Mouse (Mus musculus) CD4-positive naive resting alpha-beta T cell, adult 57 days (primary cell): Measurements from ENCODE around the gene Acot4. TPM values are rescaled to one million over a fixed set of nuclear protein-coding genes. Genes with fewer than 3 reads are reported as not detected.

Experiments
- total RNA-seq: library from RNA; stranded (reverse); gene quantifications from one replicate; pipeline ENCODE4 v1.2.4, GENCODE M21; 2023

Acot4 gene
- total RNA-seq: 0.12 TPM

GRCm38 (mm10) chr12:84038241-84038640 is at the start of gene Acot4:
Acot4 (plus strand) TSS chr12:84038379.

GRCm38 (mm10) chr12:84009171-84009965 is 28.8 kb upstream of the Acot4 start, which contains the start of gene Acot1:
Acot1 (plus strand) TSS chr12:84009490.

GRCm38 (mm10) chr12:84038691-84039111 is 522 bp downstream of the Acot4 start, which contains the start of gene Gm49366:
Gm49366 (plus strand) TSS chr12:84038935.

GRCm38 (mm10) chr12:84051937-84052474 is 13.8 kb downstream of the Acot4 start, which contains the start of gene Acot3:
Acot3 (plus strand) TSS chr12:84052144.

GRCm38 (mm10) chr12:84068986-84069385 is 30.8 kb downstream of the Acot4 start, which contains the start of gene Acot5:
Acot5 (plus strand) TSS chr12:84069325.

Other genes with a start within 250 kb of the Acot4 start
- gene Numb, start 116.4 kb upstream of the Acot4 start, total RNA-seq: 72.2 TPM
- 25.4 TPM for gene Riox1, start 87.8 kb upstream of the Acot4 start, total RNA-seq
- not detected for gene Heatr4, start 53.5 kb upstream of the Acot4 start, total RNA-seq
- gene Acot2, start 50.5 kb upstream of the Acot4 start, total RNA-seq: 90.3 TPM
- 6.3 TPM for gene Acot1, start 28.9 kb upstream of the Acot4 start, total RNA-seq
- not detected for gene Gm49366, start 556 bp downstream of the Acot4 start, total RNA-seq
- gene Acot3, start 13.8 kb downstream of the Acot4 start, total RNA-seq: not detected
- not detected for gene Acot5, start 30.9 kb downstream of the Acot4 start, total RNA-seq
- gene Acot6, start 62.3 kb downstream of the Acot4 start, total RNA-seq: 2.2 TPM
- 0.33 TPM for gene Dnal1, start 76.0 kb downstream of the Acot4 start, total RNA-seq
- gene Pnma1, start 110.1 kb downstream of the Acot4 start, total RNA-seq: 11.9 TPM
- gene Elmsan1, start 180.5 kb downstream of the Acot4 start, total RNA-seq: 163 TPM
- 15.2 TPM for gene Ptgr2, start 246.9 kb downstream of the Acot4 start, total RNA-seq